Comparison of ENCODE assay signal across 7 mouse cellular contexts in the genomic region with DNA sequence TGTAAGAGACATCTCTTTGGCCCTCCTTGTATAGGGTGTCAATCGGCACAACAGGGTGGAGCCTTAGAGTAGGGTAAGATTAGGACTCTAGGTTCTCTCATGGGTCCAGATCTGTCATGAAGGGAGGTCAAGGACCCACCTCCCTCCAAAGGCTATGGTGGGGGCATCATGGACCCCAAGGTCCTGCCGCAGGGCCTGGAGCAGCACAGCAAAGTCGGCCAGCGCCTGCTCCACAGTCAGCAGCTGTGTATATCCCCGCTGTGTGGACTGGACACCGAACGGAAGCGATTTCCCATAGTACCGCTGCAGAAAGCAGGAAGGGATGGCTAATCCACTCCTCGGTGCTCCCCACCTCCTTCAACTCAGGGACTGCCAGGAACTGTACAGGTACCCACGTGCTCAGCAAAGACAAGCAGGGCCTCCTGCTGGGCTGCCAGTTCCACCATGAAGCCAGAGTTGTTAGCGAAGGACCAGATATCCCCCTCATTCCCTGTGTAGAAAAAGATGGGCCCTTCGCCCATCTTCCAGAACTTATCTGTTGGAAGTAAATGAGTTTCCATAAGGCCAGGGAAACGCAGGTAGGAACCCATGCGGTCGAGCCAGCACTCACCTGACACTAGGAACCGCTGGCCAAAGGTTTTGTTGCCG. TPM values are rescaled to one million over a fixed set of nuclear protein-coding genes. Genes with fewer than 3 reads are reported as not detected.
A peak's percentile ranks its signal among the peaks of the same experiment; 100 is the strongest.
DNase-seq lines count a peak whose midpoint lies in the region; ATAC-seq and TF ChIP-seq lines count a peak whose summit lies in the region.

No protein-coding gene starts in this region.

- H3K9me3 ChIP-seq in lung, embryonic 14.5 days (ENCODE audit: low read depth, low read length), result no peaks in the 10 kb centered on the region
- H3K9me3 ChIP-seq in forebrain, embryonic 10.5 days, result no peaks in the 10 kb centered on the region
- H3K9me3 ChIP-seq in limb, embryonic 10.5 days (replicated peaks), result no peaks in the 10 kb centered on the region
- H3K9me3 ChIP-seq in neural tube, embryonic 15.5 days (replicated peaks), result no peaks in the 10 kb centered on the region

- H3K4me1 ChIP-seq in lung, embryonic 14.5 days (ENCODE audit: insufficient read depth), result peaks cover 5% of the 10 kb centered on the region; the same call in 1 of the 2 replicates
- peaks cover 23% of the 10 kb centered on the region for H3K4me1 ChIP-seq in forebrain, embryonic 10.5 days
- peaks cover 25% of the 10 kb centered on the region for H3K4me1 ChIP-seq in limb, embryonic 10.5 days
- peaks cover 29% of the 10 kb centered on the region for H3K4me1 ChIP-seq in neural tube, embryonic 15.5 days

- H3K4me2 ChIP-seq in lung, embryonic 14.5 days, result peak overlapping the region; percentile 91
- H3K4me2 ChIP-seq in neural tube, embryonic 15.5 days, result peak overlapping the region; percentile 94

- WGBS in lung, embryonic 14.5 days, result 35% methylated on average over 18 of the region's 18 CpGs
- WGBS in forebrain, embryonic 10.5 days, result 44% methylated on average over 18 of the region's 18 CpGs
- WGBS in limb, embryonic 10.5 days, result 39% methylated on average over 18 of the region's 18 CpGs
- WGBS in neural tube, embryonic 15.5 days, result 37% methylated on average over 18 of the region's 18 CpGs

- no peak for DNase-seq in lung, embryonic 14.5 days
- DNase-seq in lung, postnatal 36 days, result no peak
- DNase-seq in forebrain, embryonic 10.5 days (ENCODE audit: extremely low spot score, low spot score), result no peak
- DNase-seq in limb, embryonic 10.5 days (ENCODE audit: low spot score), result no peak
- DNase-seq in right cerebral cortex, postnatal 4 days, result no peak

- H3K27ac ChIP-seq in lung, embryonic 14.5 days (ENCODE audit: low read depth), result no peak overlapping the region; the same call in 1 of the 2 replicates
- peak overlapping the region; percentile 80 for H3K27ac ChIP-seq in forebrain, embryonic 10.5 days
- H3K27ac ChIP-seq in limb, embryonic 10.5 days, result 0 out of 2 replicates have a peak overlapping the region, but pooled peaks have one; percentile 66
- H3K27ac ChIP-seq in neural tube, embryonic 15.5 days (replicated peaks), result no peak overlapping the region

- no peaks in the 10 kb centered on the region for H3K27me3 ChIP-seq in lung, embryonic 14.5 days (ENCODE audit: insufficient read depth, low read length)
- H3K27me3 ChIP-seq in forebrain, embryonic 10.5 days (ENCODE audit: poor library complexity, severe bottlenecking), result no peaks in the 10 kb centered on the region
- no peaks in the 10 kb centered on the region for H3K27me3 ChIP-seq in limb, embryonic 10.5 days (ENCODE audit: low read depth, poor library complexity, severe bottlenecking)
- no peaks in the 10 kb centered on the region for H3K27me3 ChIP-seq in neural tube, embryonic 15.5 days (replicated peaks)

- TF ChIP-seq CTCF in lung, embryonic 14.5 days (IDR thresholded peaks at IDR 0.05; ENCODE audit: low read depth), result no peak

- peaks cover 30% of the 10 kb centered on the region for H3K36me3 ChIP-seq in lung, embryonic 14.5 days (ENCODE audit: insufficient read depth)
- H3K36me3 ChIP-seq in forebrain, embryonic 10.5 days (replicated peaks), result peaks cover 33% of the 10 kb centered on the region
- peaks cover 39% of the 10 kb centered on the region for H3K36me3 ChIP-seq in limb, embryonic 10.5 days
- peaks cover 31% of the 10 kb centered on the region for H3K36me3 ChIP-seq in neural tube, embryonic 15.5 days

- H3K9ac ChIP-seq in lung, embryonic 14.5 days, result peak overlapping the region; percentile 27
- H3K9ac ChIP-seq in neural tube, embryonic 15.5 days (replicated peaks), result peak overlapping the region; percentile 59

- ATAC-seq in lung, embryonic 14.5 days (ENCODE audit: insufficient read depth), result no peak
- peak; percentile 16; the same call in 1 of the 2 replicates for ATAC-seq in neural tube, embryonic 15.5 days (ENCODE audit: low FRiP score)
- ATAC-seq in inflammation-experienced regulatory T-cells, adult 6 months, result no peak

- H3K4me3 ChIP-seq in lung, embryonic 14.5 days (ENCODE audit: low read depth, low read length), result peak overlapping the region; percentile 51
- H3K4me3 ChIP-seq in forebrain, embryonic 10.5 days, result peak overlapping the region; percentile 58
- peak overlapping the region; percentile 62 for H3K4me3 ChIP-seq in limb, embryonic 10.5 days
- peak overlapping the region; percentile 57 for H3K4me3 ChIP-seq in neural tube, embryonic 15.5 days (replicated peaks)

RNA-seq across cellular contexts. Expression of a gene that starts 0.6 kb away (rescaled TPM):
- polyA plus RNA-seq in lung, embryonic 14.5 days (2014; fragmentation: Nextera tagmentation; extraction: Ambion mirVana), result 13.9 and 16.6 TPM in 2 replicates
- 17.6 and 21.8 TPM in 2 replicates for polyA plus RNA-seq in forebrain, embryonic 10.5 days (2016; fragmentation: Nextera tagmentation; extraction: Ambion mirVana)
- 15.7 and 18.7 TPM in 2 replicates for polyA plus RNA-seq in limb, embryonic 10.5 days (2016; fragmentation: Nextera tagmentation; extraction: Ambion mirVana)
- 24.2 and 27.3 TPM in 2 replicates for polyA plus RNA-seq in neural tube, embryonic 15.5 days (2015; fragmentation: Nextera tagmentation; extraction: Ambion mirVana)
- 10 to 100 TPM; 10.2 to 24.6 (median 21.1) TPM for polyA plus RNA-seq in inflammation-experienced regulatory T-cells, adult 6 months (2017; shearing (Covaris generic))

RNA-seq across cellular contexts. Expression of a gene that starts 9.9 kb away (rescaled TPM):
- 17.4 and 20.1 TPM in 2 replicates for polyA plus RNA-seq in lung, embryonic 14.5 days (2014; fragmentation: Nextera tagmentation; extraction: Ambion mirVana)
- polyA plus RNA-seq in forebrain, embryonic 10.5 days (2016; fragmentation: Nextera tagmentation; extraction: Ambion mirVana), result 7.3 and 7.9 TPM in 2 replicates
- 8.1 and 9.0 TPM in 2 replicates for polyA plus RNA-seq in limb, embryonic 10.5 days (2016; fragmentation: Nextera tagmentation; extraction: Ambion mirVana)
- polyA plus RNA-seq in neural tube, embryonic 15.5 days (2015; fragmentation: Nextera tagmentation; extraction: Ambion mirVana), result 8.5 and 14.0 TPM in 2 replicates
- 10 to 100 TPM; 12.2 to 20.6 (median 18.3) TPM for polyA plus RNA-seq in inflammation-experienced regulatory T-cells, adult 6 months (2017; shearing (Covaris generic))

RNA-seq across cellular contexts. Expression of a gene that starts 16.6 kb away (rescaled TPM):
- 42.0 and 45.5 TPM in 2 replicates for polyA plus RNA-seq in lung, embryonic 14.5 days (2014; fragmentation: Nextera tagmentation; extraction: Ambion mirVana)
- 93.7 and 96.1 TPM in 2 replicates for polyA plus RNA-seq in forebrain, embryonic 10.5 days (2016; fragmentation: Nextera tagmentation; extraction: Ambion mirVana)
- polyA plus RNA-seq in limb, embryonic 10.5 days (2016; fragmentation: Nextera tagmentation; extraction: Ambion mirVana), result 88.3 and 88.7 TPM in 2 replicates
- polyA plus RNA-seq in neural tube, embryonic 15.5 days (2015; fragmentation: Nextera tagmentation; extraction: Ambion mirVana), result 10.6 and 16.3 TPM in 2 replicates
- polyA plus RNA-seq in inflammation-experienced regulatory T-cells, adult 6 months (2017; shearing (Covaris generic)), result 10 to 100 TPM in 1 of 3 experiments, under 1 TPM in 2; 0.44 to 10.5 (median 0.80) TPM

RNA-seq across cellular contexts. Expression of a gene that starts 23.4 kb away (rescaled TPM):
- polyA plus RNA-seq in lung, embryonic 14.5 days (2014; fragmentation: Nextera tagmentation; extraction: Ambion mirVana), result 70.9 and 76.4 TPM in 2 replicates
- polyA plus RNA-seq in forebrain, embryonic 10.5 days (2016; fragmentation: Nextera tagmentation; extraction: Ambion mirVana), result 53.5 and 58.9 TPM in 2 replicates
- polyA plus RNA-seq in limb, embryonic 10.5 days (2016; fragmentation: Nextera tagmentation; extraction: Ambion mirVana), result 42.6 and 54.6 TPM in 2 replicates
- 43.5 and 46.6 TPM in 2 replicates for polyA plus RNA-seq in neural tube, embryonic 15.5 days (2015; fragmentation: Nextera tagmentation; extraction: Ambion mirVana)
- 10 to 100 TPM; 21.2 to 24.3 (median 23.1) TPM for polyA plus RNA-seq in inflammation-experienced regulatory T-cells, adult 6 months (2017; shearing (Covaris generic))

RNA-seq across cellular contexts. Expression of a gene that starts 36.6 kb away (rescaled TPM):
- 0.78 and 0.84 TPM in 2 replicates for polyA plus RNA-seq in lung, embryonic 14.5 days (2014; fragmentation: Nextera tagmentation; extraction: Ambion mirVana)
- polyA plus RNA-seq in forebrain, embryonic 10.5 days (2016; fragmentation: Nextera tagmentation; extraction: Ambion mirVana), result 0.87 and 1.3 TPM in 2 replicates
- polyA plus RNA-seq in limb, embryonic 10.5 days (2016; fragmentation: Nextera tagmentation; extraction: Ambion mirVana), result 0.30 and 0.46 TPM in 2 replicates
- 58.0 and 68.4 TPM in 2 replicates for polyA plus RNA-seq in neural tube, embryonic 15.5 days (2015; fragmentation: Nextera tagmentation; extraction: Ambion mirVana)
- polyA plus RNA-seq in inflammation-experienced regulatory T-cells, adult 6 months (2017; shearing (Covaris generic)), result not detected

Comparison
In these comparisons a context has a peak if more than half of its experiments do, and no peak if none do; other contexts are left out.
1. H3K27ac ChIP-seq: peak in forebrain, embryonic 10.5 days (single experiment) and limb, embryonic 10.5 days (single experiment); none in lung, embryonic 14.5 days (single experiment) and neural tube, embryonic 15.5 days (single experiment).
2. Peak in every context shown above with its lines, with median percentiles within 50 percentile points of each other: H3K4me3 ChIP-seq.